Mouse (Mus musculus): ENCODE data around the gene Ssbp2. TPM values are rescaled to one million over a fixed set of nuclear protein-coding genes. Genes with fewer than 3 reads are reported as not detected.

Ssbp2 gene
- polyA plus RNA-seq, 1 experiment: 2.5 TPM

- H3K4me3 ChIP-seq (replicated peaks): no peak overlapping the region
- H3K9me3 ChIP-seq (ENCODE audit: control insufficient read depth, low read length): no peaks in the 10 kb centered on the region
- H3K36me3 ChIP-seq (ENCODE audit: control insufficient read depth): no peaks in the 10 kb centered on the region
- H3K27me3 ChIP-seq (ENCODE audit: control insufficient read depth): no peaks in the 10 kb centered on the region; the same call in 1 of the 2 replicates
- no peaks in the 10 kb centered on the region for H3K4me1 ChIP-seq (ENCODE audit: control insufficient read depth)
- TF ChIP-seq TAL1 (IDR thresholded peaks at IDR 0.05; ENCODE audit: low read length): no peak
- TF ChIP-seq GATA1 (IDR thresholded peaks at IDR 0.05; ENCODE audit: low read length): no peak
These were observed 22.2 kb upstream of the Ssbp2 start for GRCm38 (mm10) chr13:91437931-91438330.

GRCm38 (mm10) chr13:91441476-91441875 lies 18.6 kb upstream of the Ssbp2 start:
- Histone ChIP-seq H3K9me3 (ENCODE audit: control insufficient read depth, low read length) (no peaks in the 10 kb centered on the region), H3K27me3 (ENCODE audit: control insufficient read depth) (no peaks in the 10 kb centered on the region), H3K36me3 (ENCODE audit: control insufficient read depth) (no peaks in the 10 kb centered on the region), H3K4me1 (ENCODE audit: control insufficient read depth) (no peaks in the 10 kb centered on the region), H3K4me3 (replicated peaks) (no peak overlapping the region)
- no peak for TF ChIP-seq TAL1 (IDR thresholded peaks at IDR 0.05; ENCODE audit: low read length)
- TF ChIP-seq GATA1 (IDR thresholded peaks at IDR 0.05; ENCODE audit: low read length): no peak

- Histone ChIP-seq H3K4me3 (replicated peaks) (no peak overlapping the region), H3K9me3 (ENCODE audit: control insufficient read depth, low read length) (no peaks in the 10 kb centered on the region), H3K27me3 (ENCODE audit: control insufficient read depth) (no peaks in the 10 kb centered on the region), H3K4me1 (ENCODE audit: control insufficient read depth) (peaks cover 7% of the 10 kb centered on the region), H3K36me3 (ENCODE audit: control insufficient read depth) (no peaks in the 10 kb centered on the region)
- TF ChIP-seq TAL1 (IDR thresholded peaks at IDR 0.05; ENCODE audit: low read length): no peak
- TF ChIP-seq GATA1 (IDR thresholded peaks at IDR 0.05; ENCODE audit: low read length): no peak
These were observed 13.4 kb upstream of the Ssbp2 start for GRCm38 (mm10) chr13:91446728-91447127.

GRCm38 (mm10) chr13:91448936-91449335 lies 11.1 kb upstream of the Ssbp2 start:
- peaks cover 12% of the 10 kb centered on the region for H3K4me1 ChIP-seq (ENCODE audit: control insufficient read depth)
- no peaks in the 10 kb centered on the region for H3K27me3 ChIP-seq (ENCODE audit: control insufficient read depth)
- H3K9me3 ChIP-seq (ENCODE audit: control insufficient read depth, low read length): no peaks in the 10 kb centered on the region
- H3K36me3 ChIP-seq (ENCODE audit: control insufficient read depth): no peaks in the 10 kb centered on the region
- no peak overlapping the region for H3K4me3 ChIP-seq (replicated peaks)
- TF ChIP-seq TAL1 (IDR thresholded peaks at IDR 0.05; ENCODE audit: low read length) (no peak), GATA1 (IDR thresholded peaks at IDR 0.05; ENCODE audit: low read length) (no peak)

GRCm38 (mm10) chr13:91451405-91452166 lies 8.5 kb upstream of the Ssbp2 start:
- no peaks in the 10 kb centered on the region for H3K9me3 ChIP-seq (ENCODE audit: control insufficient read depth, low read length)
- peaks cover 25% of the 10 kb centered on the region for H3K4me1 ChIP-seq (ENCODE audit: control insufficient read depth)
- no peak for TF ChIP-seq GATA1 (IDR thresholded peaks at IDR 0.05; ENCODE audit: low read length)
- H3K27me3 ChIP-seq (ENCODE audit: control insufficient read depth): no peaks in the 10 kb centered on the region
- H3K36me3 ChIP-seq (ENCODE audit: control insufficient read depth): no peaks in the 10 kb centered on the region
- H3K4me3 ChIP-seq (replicated peaks): no peak overlapping the region

- no peaks in the 10 kb centered on the region for H3K9me3 ChIP-seq (ENCODE audit: control insufficient read depth, low read length)
- peaks cover 31% of the 10 kb centered on the region for H3K4me1 ChIP-seq (ENCODE audit: control insufficient read depth)
- no peaks in the 10 kb centered on the region for H3K27me3 ChIP-seq (ENCODE audit: control insufficient read depth)
- no peak overlapping the region for H3K4me3 ChIP-seq (replicated peaks)
- TF ChIP-seq TAL1 (IDR thresholded peaks at IDR 0.05; ENCODE audit: low read length) (no peak), GATA1 (IDR thresholded peaks at IDR 0.05; ENCODE audit: low read length) (no peak)
- H3K36me3 ChIP-seq (ENCODE audit: control insufficient read depth): no peaks in the 10 kb centered on the region
These were observed 7.8 kb upstream of the Ssbp2 start for GRCm38 (mm10) chr13:91452269-91452668.

GRCm38 (mm10) chr13:91453236-91453635 lies 6.8 kb upstream of the Ssbp2 start:
- H3K36me3 ChIP-seq (ENCODE audit: control insufficient read depth): no peaks in the 10 kb centered on the region
- peaks cover 41% of the 10 kb centered on the region for H3K4me1 ChIP-seq (ENCODE audit: control insufficient read depth)
- H3K4me3 ChIP-seq (replicated peaks): no peak overlapping the region
- no peak for TF ChIP-seq TAL1 (IDR thresholded peaks at IDR 0.05; ENCODE audit: low read length)
- TF ChIP-seq GATA1 (IDR thresholded peaks at IDR 0.05; ENCODE audit: low read length): no peak
- H3K9me3 ChIP-seq (ENCODE audit: control insufficient read depth, low read length): no peaks in the 10 kb centered on the region
- no peaks in the 10 kb centered on the region for H3K27me3 ChIP-seq (ENCODE audit: control insufficient read depth)

GRCm38 (mm10) chr13:91456041-91456440 lies 4.0 kb upstream of the Ssbp2 start:
- Histone ChIP-seq H3K4me1 (ENCODE audit: control insufficient read depth) (peaks cover 59% of the 10 kb centered on the region), H3K27me3 (ENCODE audit: control insufficient read depth) (no peaks in the 10 kb centered on the region), H3K4me3 (replicated peaks) (no peak overlapping the region)

GRCm38 (mm10) chr13:91456735-91457134 lies 3.3 kb upstream of the Ssbp2 start:
- peaks cover 55% of the 10 kb centered on the region for H3K4me1 ChIP-seq (ENCODE audit: control insufficient read depth)
- no peaks in the 10 kb centered on the region for H3K36me3 ChIP-seq (ENCODE audit: control insufficient read depth)
- H3K4me3 ChIP-seq (replicated peaks): no peak overlapping the region
- no peaks in the 10 kb centered on the region for H3K9me3 ChIP-seq (ENCODE audit: control insufficient read depth, low read length)
- TF ChIP-seq TAL1 (IDR thresholded peaks at IDR 0.05; ENCODE audit: low read length): 0 out of 3 replicates have a peak, but pooled peaks have one; percentile 17
- TF ChIP-seq GATA1 (IDR thresholded peaks at IDR 0.05; ENCODE audit: low read length): no peak
- H3K27me3 ChIP-seq (ENCODE audit: control insufficient read depth): no peaks in the 10 kb centered on the region

More at GRCm38 (mm10) chr13:91456041-91456440, 4.0 kb upstream of the Ssbp2 start:
- TF ChIP-seq TAL1 (IDR thresholded peaks at IDR 0.05; ENCODE audit: low read length): no peak
- Histone ChIP-seq H3K9me3 (ENCODE audit: control insufficient read depth, low read length) (no peaks in the 10 kb centered on the region), H3K36me3 (ENCODE audit: control insufficient read depth) (no peaks in the 10 kb centered on the region)

Data from erythroblast, embryonic 14.5 days (primary cell).